In the genomic region with DNA sequence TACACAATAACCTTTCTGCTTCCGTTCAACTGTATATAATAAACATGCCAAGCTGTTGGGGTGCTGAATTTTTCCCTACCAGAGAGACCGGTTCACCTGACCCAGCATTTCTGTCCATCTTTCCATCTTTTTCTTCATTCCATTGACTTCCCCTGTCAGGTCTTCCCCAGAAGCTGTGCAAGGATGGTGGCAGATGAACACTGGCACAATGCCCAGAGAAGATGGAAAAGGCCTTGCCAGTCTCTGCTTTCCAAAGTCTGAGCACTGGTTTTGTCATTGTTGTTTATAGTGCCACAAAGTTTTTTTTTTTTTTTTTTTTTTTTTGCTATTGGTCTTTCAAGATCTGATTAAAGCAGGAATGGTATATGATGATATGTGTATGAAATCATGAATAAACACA, we compare ENCODE assay signal across 18 mouse cellular contexts.
"Had no signal": no experiment of that assay in that cellular context is flagged by ENCODE, and none has a peak within 500 bp of the region (broad histone marks: within the 10 kb centered on the region; RNA-seq: fewer than 3 reads in every experiment).

No protein-coding gene starts in this region.

- H3K9me3 ChIP-seq: lung, embryonic 15.5 days; midbrain, embryonic 10.5 days; midbrain, embryonic 12.5 days; midbrain, embryonic 15.5 days; neural tube, embryonic 13.5 days; neural tube, embryonic 15.5 days had no signal

- DNase-seq: liver, postnatal 0 days; lung, adult 2 months; retina, postnatal 1 day; right cerebral cortex, adult 18-20 months; right cerebral cortex, postnatal 25 days; right cerebral cortex, postnatal 4 days; spleen, adult 18-20 months; thymus, adult 18-20 months; thymus, postnatal 14 days; thymus, postnatal 36 days had no signal

- H3K27ac ChIP-seq: lung, embryonic 15.5 days; midbrain, embryonic 10.5 days; midbrain, embryonic 12.5 days; midbrain, embryonic 15.5 days; neural tube, embryonic 13.5 days; neural tube, embryonic 15.5 days had no signal

- ATAC-seq: liver, postnatal 0 days; lung, postnatal 0 days; midbrain, embryonic 15.5 days had no signal

- H3K4me3 ChIP-seq: lung, embryonic 15.5 days; midbrain, embryonic 10.5 days; midbrain, embryonic 12.5 days; midbrain, embryonic 15.5 days; myocyte; neural tube, embryonic 13.5 days; neural tube, embryonic 15.5 days had no signal

- H3K4me1 ChIP-seq: lung, embryonic 15.5 days; midbrain, embryonic 12.5 days; midbrain, embryonic 15.5 days; neural tube, embryonic 13.5 days; neural tube, embryonic 15.5 days had no signal

- H3K36me3 ChIP-seq: lung, embryonic 15.5 days; midbrain, embryonic 10.5 days; midbrain, embryonic 12.5 days; midbrain, embryonic 15.5 days; neural tube, embryonic 13.5 days; neural tube, embryonic 15.5 days had no signal

- H3K9ac ChIP-seq: liver, postnatal 0 days; lung, embryonic 15.5 days; midbrain, embryonic 12.5 days; midbrain, embryonic 15.5 days; neural tube, embryonic 13.5 days; neural tube, embryonic 15.5 days had no signal

- H3K4me2 ChIP-seq: lung, embryonic 15.5 days; midbrain, embryonic 12.5 days; midbrain, embryonic 15.5 days; neural tube, embryonic 13.5 days; neural tube, embryonic 15.5 days had no signal

- H3K27me3 ChIP-seq: lung, embryonic 15.5 days; midbrain, embryonic 12.5 days; midbrain, embryonic 15.5 days; neural tube, embryonic 13.5 days; neural tube, embryonic 15.5 days had no signal
